Mouse (Mus musculus): ENCODE results near the gene Ccer2.
A peak's percentile ranks its signal among the peaks of the same experiment; 100 is the strongest.

Gene Ccer2

GRCm38 (mm10) chr7:28756079-28756478 lies at the start of gene Ccer2:
Ccer2 (plus strand) TSS chr7:28756174.
- no peak for DNase-seq (ENCODE audit: low spot score)

- no peak for DNase-seq (ENCODE audit: low spot score)
These were observed 46.5 kb upstream of the Ccer2 start for GRCm38 (mm10) chr7:28709454-28709853.

GRCm38 (mm10) chr7:28710962-28711361 lies 45.0 kb upstream of the Ccer2 start:
- no peak for DNase-seq (ENCODE audit: low spot score)

- no peak for DNase-seq (ENCODE audit: low spot score)
These were observed 41.3 kb upstream of the Ccer2 start for GRCm38 (mm10) chr7:28714667-28715066.

- no peak for DNase-seq (ENCODE audit: low spot score)
These were observed 40.4 kb upstream of the Ccer2 start for GRCm38 (mm10) chr7:28715598-28715997.

GRCm38 (mm10) chr7:28716590-28717281 lies 39.2 kb upstream of the Ccer2 start, which contains the start of gene Fbxo17:
Fbxo17 (plus strand) TSS chr7:28716804.
- DNase-seq (ENCODE audit: low spot score) = peak; percentile 67

- DNase-seq (ENCODE audit: low spot score) = no peak
These were observed 38.2 kb upstream of the Ccer2 start for GRCm38 (mm10) chr7:28717726-28718125.

- DNase-seq (ENCODE audit: low spot score) = peak; percentile 74
These were observed 36.8 kb upstream of the Ccer2 start for GRCm38 (mm10) chr7:28719159-28719558.

GRCm38 (mm10) chr7:28719650-28720049 lies 36.3 kb upstream of the Ccer2 start:
- no peak for DNase-seq (ENCODE audit: low spot score)

GRCm38 (mm10) chr7:28720753-28721537 lies 35.0 kb upstream of the Ccer2 start:
- DNase-seq (ENCODE audit: low spot score) = no peak

GRCm38 (mm10) chr7:28722079-28722478 lies 33.9 kb upstream of the Ccer2 start:
- DNase-seq (ENCODE audit: low spot score) = no peak

- DNase-seq (ENCODE audit: low spot score) = no peak
These were observed 31.4 kb upstream of the Ccer2 start for GRCm38 (mm10) chr7:28724613-28725012.

GRCm38 (mm10) chr7:28726600-28726999 lies 29.4 kb upstream of the Ccer2 start:
- peak; percentile 57 for DNase-seq (ENCODE audit: low spot score)

- DNase-seq (ENCODE audit: low spot score) = no peak
These were observed 28.2 kb upstream of the Ccer2 start for GRCm38 (mm10) chr7:28727649-28728340.

GRCm38 (mm10) chr7:28732341-28733142 lies 23.4 kb upstream of the Ccer2 start:
- DNase-seq (ENCODE audit: low spot score) = peak; percentile 88

GRCm38 (mm10) chr7:28733211-28733610 lies 22.8 kb upstream of the Ccer2 start:
- DNase-seq (ENCODE audit: low spot score) = no peak

GRCm38 (mm10) chr7:28735701-28736100 lies 20.3 kb upstream of the Ccer2 start:
- no peak for DNase-seq (ENCODE audit: low spot score)

GRCm38 (mm10) chr7:28739829-28740228 lies 16.1 kb upstream of the Ccer2 start:
- DNase-seq (ENCODE audit: low spot score) = no peak

- DNase-seq (ENCODE audit: low spot score) = no peak
These were observed 15.0 kb upstream of the Ccer2 start for GRCm38 (mm10) chr7:28740949-28741348.

- no peak for DNase-seq (ENCODE audit: low spot score)
These were observed 14.6 kb upstream of the Ccer2 start for GRCm38 (mm10) chr7:28741368-28741708.

GRCm38 (mm10) chr7:28741709-28742438 lies 14.1 kb upstream of the Ccer2 start, which contains the start of the genes Mrps12 and Sars2:
Mrps12 (minus strand) TSS chr7:28741820.
Sars2 (plus strand) TSS chr7:28741992.
- DNase-seq (ENCODE audit: low spot score) = peak; percentile 97
